Mouse (Mus musculus) G1E (cell line): ENCODE measurements around the gene Ptprr.

ENCODE experiments used
- CTCF ChIP-seq: IDR thresholded peaks from 2 replicates; pipeline ENCODE4 v1.5.1; 2012; ENCODE audit warnings: low read depth, low read length, inconsistent platforms, mixed read lengths
- GATA1 ChIP-seq: IDR thresholded peaks from 2 replicates; pipeline ENCODE4 v1.6.1; 2012; ENCODE audit warnings: borderline replicate concordance, low read length, inconsistent platforms, mixed read lengths
- POLR2AphosphoS5 ChIP-seq: IDR thresholded peaks from 2 replicates; pipeline ENCODE4 v1.6.1; 2012; ENCODE audit warnings: low read depth, low read length, inconsistent platforms; ENCODE audit not compliant: insufficient replicate concordance
- TAL1 ChIP-seq: conservative IDR thresholded peaks from 2 replicates; pipeline ENCODE4 v1.6.1; 2012; ENCODE audit warnings: low read depth, low read length, inconsistent platforms, mixed read lengths

GRCm38 (mm10) chr10:116300824-116301223 is 282.8 kb downstream of the Ptprr start:
- TF ChIP-seq CTCF, result no peak
- no peak for TF ChIP-seq TAL1
- TF ChIP-seq GATA1, result no peak
- TF ChIP-seq POLR2AphosphoS5, result no peak
